Mouse (Mus musculus) megakaryocyte-erythroid progenitor cell, adult 5-6 weeks (primary cell): Measurements from ENCODE around the gene Arhgap10. TPM values are rescaled to one million over a fixed set of nuclear protein-coding genes. Genes with fewer than 3 reads are reported as not detected.
"Not testable (repeated sequence)": the region's sequence is repeated elsewhere in the genome, so short reads cannot be mapped to it uniquely, and the experiment has no call there.

Source experiments
- ATAC-seq: replicated peaks from 2 replicates; pipeline ENCODE4 v1.8.0; 2016; ENCODE audit warnings: mild to moderate bottlenecking, inconsistent platforms; ENCODE audit not compliant: severe bottlenecking, poor library complexity, low FRiP score, low TSS enrichment
- total RNA-seq, 2 experiments: library from RNA; stranded (forward) in 1 of 2; stranded (reverse) in 1 of 2; fragments of 200-1000, 215-1000 nt in 1 of 2; fragments of >200 nt in 1 of 2; fragmentation: Nextera tagmentation in 1 of 2; gene quantifications; 2 replicates each; pipeline ENCODE4 v1.2.3; 2014 to 2017

Gene Arhgap10
- total RNA-seq, 2 experiments from 2014 or later, result 13.3 to 18.2 TPM

- no peak for ATAC-seq
Measured at GRCm38 (mm10) chr8:77365990-77366389, 151.8 kb downstream of the Arhgap10 start.

GRCm38 (mm10) chr8:77364472-77364871, 153.3 kb downstream of the Arhgap10 start:
- no peak for ATAC-seq

GRCm38 (mm10) chr8:77360853-77361252, 156.9 kb downstream of the Arhgap10 start:
- no peak for ATAC-seq

- ATAC-seq, result no peak
Measured at GRCm38 (mm10) chr8:77360423-77360822, 157.3 kb downstream of the Arhgap10 start.

- no peak for ATAC-seq
Measured at GRCm38 (mm10) chr8:77357126-77357525, 160.6 kb downstream of the Arhgap10 start.

DNA sequence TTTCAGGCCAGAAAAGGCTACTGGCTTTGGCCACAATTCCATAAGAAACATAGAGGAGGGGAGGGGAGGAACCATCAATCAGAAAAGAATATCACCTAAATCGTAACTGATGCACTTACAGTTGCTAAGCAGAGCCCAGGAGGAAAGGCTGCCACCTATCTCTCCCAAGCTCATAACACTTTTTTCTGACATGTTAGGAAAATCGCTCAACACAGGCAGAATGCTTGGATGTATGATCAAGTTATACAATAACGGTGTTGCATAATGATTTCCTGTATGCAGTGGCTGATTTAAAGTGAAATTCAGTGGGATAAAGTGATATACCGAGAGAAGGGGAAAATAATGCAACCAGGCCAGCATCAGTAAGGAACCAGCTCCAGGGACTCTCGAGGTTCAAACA, 162.4 kb downstream of the Arhgap10 start:
- ATAC-seq, result no peak

GRCm38 (mm10) chr8:77354189-77354588, 163.6 kb downstream of the Arhgap10 start:
- ATAC-seq, result no peak

DNA sequence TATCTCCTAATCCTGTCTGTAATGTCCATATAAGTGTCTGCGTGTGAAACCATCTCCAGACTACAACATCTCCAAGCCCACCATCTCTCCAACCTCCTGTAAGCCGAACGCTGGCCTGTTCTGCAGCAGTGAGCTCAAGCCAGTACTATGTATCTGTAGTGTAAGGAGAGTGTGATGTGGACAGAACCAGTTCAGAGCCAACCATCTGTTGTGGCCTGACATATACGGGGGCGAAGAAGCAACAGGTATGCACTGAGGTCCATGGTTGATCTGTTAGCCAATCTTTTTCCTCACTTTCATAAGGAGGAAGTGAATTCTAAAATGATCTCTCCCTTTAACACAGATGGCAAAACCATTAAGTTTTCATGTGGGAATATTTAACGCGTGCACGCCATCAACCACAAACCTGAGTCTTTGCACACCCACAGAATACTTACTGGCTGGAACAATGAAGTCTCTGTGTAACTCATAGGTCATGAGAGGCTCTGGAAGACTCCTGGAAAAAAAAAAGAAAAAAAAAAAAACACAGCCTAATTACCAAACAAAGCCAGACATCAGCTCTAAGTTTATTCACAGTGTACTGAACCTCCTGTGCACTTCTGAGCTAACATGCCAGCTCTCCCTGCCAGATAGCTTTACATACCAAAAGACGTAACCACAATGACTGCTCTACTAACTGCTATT, 166.4 kb downstream of the Arhgap10 start:
- no peak for ATAC-seq

GRCm38 (mm10) chr8:77350121-77350777, 167.5 kb downstream of the Arhgap10 start:
- ATAC-seq, result no peak

DNA sequence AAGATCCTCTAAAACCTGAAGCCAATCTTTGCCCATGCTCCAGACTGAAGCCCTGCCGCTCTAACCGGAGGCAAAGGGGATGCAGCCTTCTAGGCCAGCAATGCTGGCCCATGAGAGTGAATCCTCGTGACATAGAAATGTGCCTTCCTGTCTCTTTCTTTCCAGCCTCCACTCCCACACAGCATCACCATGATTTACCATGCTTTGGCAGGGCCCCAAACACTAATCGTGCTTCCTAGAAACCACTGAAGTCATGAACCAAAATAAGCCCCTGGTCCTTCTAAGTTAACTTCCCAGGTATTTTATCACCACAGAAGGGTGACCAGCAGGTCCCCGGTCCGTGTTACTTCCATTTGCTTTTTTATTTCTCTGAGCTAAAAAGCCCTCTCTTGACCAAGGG, 173.8 kb downstream of the Arhgap10 start:
- no peak for ATAC-seq

DNA sequence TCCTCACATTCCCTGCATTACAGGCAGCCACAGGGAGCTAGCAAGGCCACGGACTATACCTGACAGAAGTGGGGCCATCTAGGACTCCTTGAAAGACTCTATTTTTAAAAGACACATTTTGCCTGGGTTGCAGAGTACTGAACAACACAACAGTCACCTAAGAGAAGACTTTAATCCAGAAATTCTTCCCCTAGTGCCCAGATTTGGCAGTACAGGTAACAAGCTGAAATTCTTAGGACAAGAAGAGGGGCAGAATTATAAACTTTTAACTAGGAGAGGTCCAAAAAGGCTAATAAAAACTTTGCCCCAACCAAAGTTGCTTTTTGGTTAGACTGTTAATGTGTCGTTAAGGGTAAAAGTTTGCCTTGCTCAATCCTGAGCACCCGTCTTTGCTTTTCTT, 174.4 kb downstream of the Arhgap10 start:
- ATAC-seq, result no peak

DNA sequence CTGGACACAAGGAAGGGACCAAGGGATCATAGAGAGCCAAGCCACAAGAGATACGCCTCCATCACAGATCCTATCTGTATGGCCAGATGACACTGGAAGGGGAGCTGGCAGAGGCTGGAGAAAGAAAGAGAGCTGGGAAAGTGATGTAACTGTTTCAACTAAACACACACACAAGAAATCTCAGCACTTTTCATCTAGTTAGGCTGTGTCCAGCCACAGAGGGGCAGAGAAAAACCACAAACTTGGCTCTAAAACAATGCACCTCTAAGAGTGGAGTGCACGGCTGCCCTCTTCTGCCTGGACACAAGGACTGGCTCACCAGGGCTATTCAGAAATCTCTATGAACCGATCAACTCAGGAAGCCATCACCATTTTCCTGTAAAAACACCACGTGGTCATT, 175.6 kb downstream of the Arhgap10 start:
- no peak for ATAC-seq

DNA sequence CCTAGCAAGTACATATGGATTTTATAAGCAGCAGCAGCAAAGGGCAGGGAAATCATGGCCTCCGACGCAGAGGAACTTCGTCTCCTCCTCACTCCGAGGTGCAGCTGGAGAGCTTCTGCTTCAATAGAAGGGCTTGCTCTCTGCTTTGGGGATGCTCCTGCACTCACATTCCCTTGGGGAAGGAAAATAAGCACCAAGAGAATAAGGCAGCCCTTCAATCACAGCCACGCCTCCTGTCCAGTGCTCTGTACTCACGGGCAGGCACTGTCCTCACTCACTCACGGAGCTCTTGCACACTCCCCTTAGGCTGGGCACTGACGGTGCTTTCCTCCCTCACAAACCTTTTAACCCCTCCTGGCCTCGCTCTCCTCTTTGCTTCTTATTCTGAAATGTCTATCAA, 176.4 kb downstream of the Arhgap10 start:
- ATAC-seq, result no peak

DNA sequence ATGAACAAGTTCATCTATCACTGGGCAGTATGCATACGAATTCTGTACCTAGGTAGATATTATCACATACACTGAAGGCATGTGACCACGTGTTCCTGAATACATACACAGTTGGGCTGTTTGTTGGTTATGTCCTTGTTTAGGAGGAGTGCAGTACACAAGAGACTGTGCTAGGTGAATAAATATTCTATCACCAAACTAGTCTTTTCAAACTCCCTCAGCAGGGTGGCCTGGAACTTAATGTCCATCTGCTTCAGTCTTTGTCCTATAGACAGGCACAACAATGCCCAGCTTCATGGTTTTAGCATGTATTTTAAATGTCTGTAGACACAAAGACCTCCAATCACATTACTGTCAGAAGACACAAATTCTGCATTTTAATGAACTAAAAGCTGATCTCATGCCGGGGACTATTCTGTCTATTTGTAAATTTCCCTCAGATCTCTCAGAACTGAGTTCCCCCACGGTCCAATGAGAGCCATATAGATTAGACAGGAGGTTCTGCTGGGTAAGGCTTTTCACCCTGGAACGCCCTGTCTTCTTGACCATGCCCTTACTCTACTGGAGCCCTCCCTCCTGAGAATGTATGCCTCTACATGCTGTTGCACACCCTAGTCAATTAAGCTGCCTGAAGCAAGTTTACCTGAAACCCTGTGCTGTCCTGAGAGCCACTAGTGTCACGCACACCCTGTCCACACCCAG, 177.6 kb downstream of the Arhgap10 start:
- ATAC-seq, result no peak

DNA sequence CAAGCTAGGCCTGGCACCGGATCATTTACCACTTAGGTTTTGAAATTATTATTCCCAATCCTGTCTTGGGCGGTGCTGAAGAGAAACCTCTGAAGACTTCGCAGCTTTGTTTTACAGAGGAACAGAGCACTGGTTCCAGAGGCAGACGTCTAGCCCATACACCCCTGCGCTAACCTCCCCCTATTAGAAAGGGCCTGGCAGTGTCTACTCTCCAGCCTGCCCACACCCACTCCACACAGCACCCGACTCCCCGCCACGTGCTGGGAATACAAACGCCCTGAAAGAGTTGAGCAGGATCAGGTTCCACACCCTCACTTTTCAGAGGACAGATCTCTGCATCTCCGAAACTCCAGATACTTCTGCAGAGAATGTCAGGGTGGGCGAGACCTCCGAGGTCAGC, 180.5 kb downstream of the Arhgap10 start:
- no peak for ATAC-seq

- ATAC-seq, result no peak
Measured at GRCm38 (mm10) chr8:77331180-77331579, 186.6 kb downstream of the Arhgap10 start.

GRCm38 (mm10) chr8:77330304-77330703, 187.4 kb downstream of the Arhgap10 start:
- ATAC-seq, result no peak

DNA sequence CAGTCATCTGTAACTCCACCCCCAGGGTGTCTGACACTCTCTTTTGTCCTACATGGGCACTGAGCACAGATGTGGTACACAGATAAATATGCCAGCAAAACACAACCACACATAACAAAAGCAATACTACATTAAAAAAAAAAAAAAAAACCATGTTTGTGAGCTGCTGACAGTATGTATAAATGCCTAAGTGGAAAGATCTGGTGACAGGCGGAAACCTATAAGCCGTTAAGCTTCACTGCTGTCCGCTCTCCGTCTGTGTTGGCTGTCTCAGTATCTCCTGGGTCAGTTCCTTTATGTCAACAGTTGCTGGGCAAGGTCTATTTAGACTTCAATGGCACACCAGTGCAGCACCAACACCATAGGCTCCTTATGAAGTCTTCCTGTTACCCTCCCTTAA, 188.0 kb downstream of the Arhgap10 start:
- no peak for ATAC-seq

- ATAC-seq, result no peak
Measured at GRCm38 (mm10) chr8:77328473-77328872, 189.3 kb downstream of the Arhgap10 start.

DNA sequence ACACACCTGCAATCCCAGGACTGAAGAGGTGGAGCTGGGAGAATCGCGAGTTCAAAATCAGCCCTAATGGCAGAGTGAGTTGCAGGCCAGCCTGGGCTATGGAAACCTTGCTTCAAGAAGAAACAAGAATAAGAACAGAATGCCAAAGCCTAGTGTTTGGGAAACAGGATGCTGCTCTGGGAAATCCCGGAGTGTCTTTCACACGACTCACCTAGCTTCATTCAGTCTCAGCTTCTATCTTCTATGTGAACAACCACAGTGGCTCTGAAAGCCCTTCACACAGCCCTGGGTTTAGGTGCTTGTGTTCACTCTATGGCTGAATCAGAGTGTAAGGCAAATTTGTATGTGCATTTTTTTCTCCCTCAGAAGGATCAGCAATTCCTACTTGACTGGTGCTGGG, 190.4 kb downstream of the Arhgap10 start:
- ATAC-seq, result no peak

- ATAC-seq, result not testable (repeated sequence)
Measured at GRCm38 (mm10) chr8:77322727-77323126, 195.0 kb downstream of the Arhgap10 start.
